8 mouse cellular contexts compared by ENCODE assay signal in the genomic region with DNA sequence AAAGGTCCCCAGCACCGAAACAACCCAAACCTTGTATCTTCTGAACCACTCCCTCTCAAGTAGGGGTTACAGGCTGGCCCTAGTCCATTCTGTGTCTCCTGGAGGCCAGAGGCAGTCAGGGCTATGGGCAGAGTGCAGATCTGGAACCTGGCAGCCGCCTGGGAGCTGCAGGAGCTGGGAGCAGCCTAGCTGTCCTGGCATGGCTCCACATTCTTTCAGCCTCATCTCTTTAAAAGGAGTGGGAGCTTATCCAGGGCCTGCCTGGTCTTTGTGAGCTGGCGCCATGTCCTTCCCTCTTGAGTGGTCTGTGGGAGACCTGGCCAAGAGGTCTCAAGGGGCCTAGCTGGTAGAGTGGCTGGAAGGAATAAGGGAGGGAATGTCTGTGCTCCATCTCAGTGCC. TPM values are rescaled to one million over a fixed set of nuclear protein-coding genes. Genes with fewer than 3 reads are reported as not detected.
DNase-seq lines count a peak whose midpoint lies in the region; ATAC-seq lines count a peak whose summit lies in the region.

No protein-coding gene starts in this region.

- 0 out of 2 replicates have a peak overlapping the region, but pooled peaks have one; percentile 24 for H3K27ac ChIP-seq in neural tube, embryonic 13.5 days (replicated peaks)
- peak overlapping the region; percentile 54 for H3K27ac ChIP-seq in lung, embryonic 15.5 days

- H3K27me3 ChIP-seq in neural tube, embryonic 13.5 days: no peaks in the 10 kb centered on the region
- no peaks in the 10 kb centered on the region for H3K27me3 ChIP-seq in lung, embryonic 15.5 days

- intact Hi-C loops in heart, postnatal 36 days (cut with DNase I): no loop called here

- ATAC-seq in neural tube, embryonic 13.5 days (ENCODE audit: low read depth): no peak
- ATAC-seq in lung, embryonic 15.5 days (ENCODE audit: borderline replicate concordance, extremely low read depth, low FRiP score, low TSS enrichment): peak; percentile 60

- H3K9me3 ChIP-seq in neural tube, embryonic 13.5 days: no peaks in the 10 kb centered on the region
- no peaks in the 10 kb centered on the region for H3K9me3 ChIP-seq in lung, embryonic 15.5 days

- H3K4me3 ChIP-seq in neural tube, embryonic 13.5 days: no peak overlapping the region
- H3K4me3 ChIP-seq in lung, embryonic 15.5 days: no peak overlapping the region

- peak; percentile 48 for DNase-seq in adrenal gland, postnatal 10 days
- DNase-seq in adrenal gland, postnatal 4 days (ENCODE audit: low spot score in 2 of 2): no peak
- DNase-seq in neural tube, embryonic 10.5 days (ENCODE audit: extremely low spot score, low spot score): no peak
- peak; percentile 45 to 47 for DNase-seq in heart, postnatal 36 days
- peak; percentile 74 for DNase-seq in testis, postnatal 10 days (ENCODE audit: low spot score)
- no peak for DNase-seq in spleen, postnatal 36 days (ENCODE audit: low spot score in 2 of 2)

- peaks cover 74% of the 10 kb centered on the region for H3K36me3 ChIP-seq in neural tube, embryonic 13.5 days
- peaks cover 38% of the 10 kb centered on the region for H3K36me3 ChIP-seq in lung, embryonic 15.5 days

- H3K9ac ChIP-seq in neural tube, embryonic 13.5 days: no peak overlapping the region
- H3K9ac ChIP-seq in lung, embryonic 15.5 days: no peak overlapping the region

- no peak overlapping the region for H3K4me2 ChIP-seq in neural tube, embryonic 13.5 days
- no peak overlapping the region for H3K4me2 ChIP-seq in lung, embryonic 15.5 days

- H3K4me1 ChIP-seq in neural tube, embryonic 13.5 days (replicated peaks): peaks cover 22% of the 10 kb centered on the region
- H3K4me1 ChIP-seq in lung, embryonic 15.5 days: peaks cover 12% of the 10 kb centered on the region; the same call in 1 of the 2 replicates

- WGBS in neural tube, embryonic 13.5 days: 89% methylated on average over 3 of the region's 3 CpGs
- 53% methylated on average over 3 of the region's 3 CpGs for WGBS in lung, embryonic 15.5 days

RNA-seq across cellular contexts. Expression of a gene that starts 3.6 kb away (rescaled TPM):
- 1 to 10 TPM; 7.3 to 9.0 TPM for total RNA-seq in adrenal gland, postnatal 10 days (2021)
- 10 to 100 TPM in 1 of 2 experiments, 1 to 10 TPM in 1; 7.4 to 17.2 TPM for total RNA-seq in adrenal gland, postnatal 4 days (2021)
- 7.1 TPM in 2 replicates for polyA plus RNA-seq in neural tube, embryonic 13.5 days (2015; fragmentation: Nextera tagmentation; extraction: Ambion mirVana)
- total RNA-seq in heart, postnatal 36 days (2021): 1 to 10 TPM; 1.4 to 1.8 TPM
- polyA plus RNA-seq in lung, embryonic 15.5 days (2015; fragmentation: Nextera tagmentation; extraction: Ambion mirVana): 6.2 and 8.6 TPM in 2 replicates

RNA-seq across cellular contexts. Expression of a gene that starts 58.2 kb away (rescaled TPM):
- 1 to 10 TPM; 7.3 to 8.3 TPM for total RNA-seq in adrenal gland, postnatal 10 days (2021)
- total RNA-seq in adrenal gland, postnatal 4 days (2021): 10 to 100 TPM; 11.2 to 14.0 TPM
- 1.6 and 2.4 TPM in 2 replicates for polyA plus RNA-seq in neural tube, embryonic 13.5 days (2015; fragmentation: Nextera tagmentation; extraction: Ambion mirVana)
- 1 to 10 TPM; 5.4 to 9.0 TPM for total RNA-seq in heart, postnatal 36 days (2021)
- 1.3 and 2.9 TPM in 2 replicates for polyA plus RNA-seq in lung, embryonic 15.5 days (2015; fragmentation: Nextera tagmentation; extraction: Ambion mirVana)

Comparison
In these comparisons a context has a peak if more than half of its experiments do, and no peak if none do; other contexts are left out.
1. DNase-seq: peak in adrenal gland, postnatal 10 days (single experiment), heart, postnatal 36 days (2 of 2) and testis, postnatal 10 days (single experiment); none in adrenal gland, postnatal 4 days (0 of 2), neural tube, embryonic 10.5 days (single experiment) and spleen, postnatal 36 days (0 of 2).